Mouse (Mus musculus) neural tube, embryonic 13.5 days (tissue): ENCODE data around the gene Doc2a. TPM values are rescaled to one million over a fixed set of nuclear protein-coding genes. Genes with fewer than 3 reads are reported as not detected.

Experiments used
- ATAC-seq: fragments of 200-750 bp; cut with Nextera tagmentation; 2 replicates; pipeline ENCODE4 v1.8.0; 2017; ENCODE audit warnings: low read depth, mild to moderate bottlenecking, moderate TSS enrichment, moderate library complexity
- H3K27ac ChIP-seq: fragments of 300-500 bp; sonication (generic); replicated peaks from 2 replicates; pipeline ENCODE4 v1.5.1; 2015; ENCODE audit warnings: moderate library complexity, mild to moderate bottlenecking, inconsistent platforms
- H3K27me3 ChIP-seq: fragments of 300-500 bp; sonication (generic); 2 replicates; pipeline ENCODE4 v1.6.1; 2015; ENCODE audit warnings: mild to moderate bottlenecking, inconsistent platforms
- H3K36me3 ChIP-seq: fragments of 300-500 bp; sonication (generic); 2 replicates; pipeline ENCODE4 v1.6.1; 2015; ENCODE audit warnings: mild to moderate bottlenecking, inconsistent platforms
- H3K4me1 ChIP-seq: fragments of 300-500 bp; sonication (generic); replicated peaks from 2 replicates; pipeline ENCODE4 v1.6.1; 2015; ENCODE audit warnings: inconsistent platforms
- H3K4me2 ChIP-seq: fragments of 300-500 bp; sonication (generic); 2 replicates; pipeline ENCODE4 v1.6.1; 2015; ENCODE audit warnings: inconsistent platforms, mild to moderate bottlenecking, moderate library complexity
- H3K4me3 ChIP-seq: fragments of 300-500 bp; sonication (generic); 2 replicates; pipeline ENCODE4 v1.5.1; 2015; ENCODE audit warnings: mild to moderate bottlenecking, inconsistent platforms
- H3K9ac ChIP-seq: fragments of 300-500 bp; sonication (generic); 2 replicates; pipeline ENCODE4 v1.6.1; 2015; ENCODE audit warnings: moderate library complexity, mild to moderate bottlenecking, inconsistent platforms
- H3K9me3 ChIP-seq: fragments of 300-500 bp; sonication (generic); 2 replicates; pipeline ENCODE4 v1.6.1; 2016; ENCODE audit warnings: inconsistent platforms
- WGBS: fragments of 180-500 bp; shearing (Covaris S2); methylation state at CpG from one replicate; pipeline ENCODE4 v1.1.7; 2015; 5-methylcytosine and 5-hydroxymethylcytosine counted together
- polyA plus RNA-seq: library from polyadenylated mRNA; unstranded; fragments of >200 nt; fragmentation: Nextera tagmentation; extraction: Ambion mirVana; gene quantifications from 2 replicates; pipeline ENCODE4 v1.2.1, GENCODE M21; 2015

Doc2a gene
- polyA plus RNA-seq, 1 experiment from 2014 or later = 9.5 TPM

DNA sequence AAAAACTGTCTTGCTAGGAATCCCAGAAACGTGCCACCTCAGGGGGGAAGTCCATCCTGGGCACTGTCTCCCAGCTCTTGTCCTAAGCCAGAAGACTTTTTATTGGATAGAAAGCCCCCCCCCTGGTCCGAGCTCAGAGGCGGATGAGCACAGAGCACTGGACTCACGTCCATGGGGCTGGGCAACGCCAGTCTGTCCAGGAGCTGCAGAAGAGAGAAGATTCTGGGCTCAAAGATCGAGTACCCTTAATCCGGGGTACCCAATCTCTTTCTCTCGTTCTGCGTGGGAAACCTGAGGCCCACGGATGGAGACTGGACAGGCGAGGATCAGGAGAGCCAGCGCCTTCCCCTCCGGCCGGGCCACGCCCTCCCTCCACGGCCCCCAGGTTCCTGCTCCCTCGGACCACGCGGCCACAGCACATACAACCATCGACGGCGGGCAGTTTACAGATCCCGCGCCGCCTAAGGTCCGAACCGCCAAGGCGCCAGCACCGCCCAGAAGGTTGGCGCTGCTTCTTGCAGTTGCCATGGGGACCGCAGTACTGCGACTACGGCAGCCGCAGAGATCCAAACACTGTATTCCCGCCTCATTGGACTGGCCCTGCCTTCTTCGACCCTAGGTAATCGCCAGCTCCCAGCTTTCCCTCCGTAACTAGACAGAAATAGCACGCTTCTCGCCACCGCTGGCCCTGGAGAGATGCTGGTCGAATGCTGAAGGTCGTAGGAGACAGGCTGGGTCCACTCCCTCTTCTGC lies 38.3 kb upstream of the Doc2a start:
- Histone ChIP-seq H3K9me3 (no peaks in the 10 kb centered on the region), H3K4me3 (peak overlapping the region; percentile 71), H3K4me2 (peak overlapping the region; percentile 86), H3K27ac (peak overlapping the region; percentile 76), H3K4me1 (peaks cover 23% of the 10 kb centered on the region), H3K36me3 (0 out of 2 replicates have a peak, but pooled peaks cover 3% of the 10 kb centered on the region), H3K9ac (peak overlapping the region; percentile 84), H3K27me3 (no peaks in the 10 kb centered on the region)
- peak; percentile 92 for ATAC-seq
- under 1% methylated on average over 43 of the region's 43 CpGs for WGBS

- Histone ChIP-seq H3K36me3 (no peaks in the 10 kb centered on the region), H3K27ac (peak overlapping the region; percentile 76; the same call in 1 of the 2 replicates), H3K27me3 (no peaks in the 10 kb centered on the region), H3K4me1 (peaks cover 23% of the 10 kb centered on the region), H3K9me3 (no peaks in the 10 kb centered on the region), H3K4me3 (0 out of 2 replicates have a peak overlapping the region, but pooled peaks have one; percentile 71), H3K4me2 (peak overlapping the region; percentile 86), H3K9ac (peak overlapping the region; percentile 84; the same call in 1 of the 2 replicates)
- WGBS = 76% methylated on average over 5 of the region's 5 CpGs
- no peak for ATAC-seq
These were observed 37.4 kb upstream of the Doc2a start for GRCm38 (mm10) chr7:126809723-126810369.

- WGBS = 53% methylated on average over 8 of the region's 8 CpGs
- H3K27ac ChIP-seq = no peak overlapping the region
- H3K9ac ChIP-seq = no peak overlapping the region
- 0 out of 2 replicates have a peak, but pooled peaks cover 4% of the 10 kb centered on the region for H3K9me3 ChIP-seq
- no peak for ATAC-seq
- no peaks in the 10 kb centered on the region for H3K4me1 ChIP-seq
- H3K36me3 ChIP-seq = no peaks in the 10 kb centered on the region
- H3K27me3 ChIP-seq = no peaks in the 10 kb centered on the region
- no peak overlapping the region for H3K4me3 ChIP-seq
- no peak overlapping the region for H3K4me2 ChIP-seq
These were observed 31.4 kb upstream of the Doc2a start for GRCm38 (mm10) chr7:126815726-126816222.

GRCm38 (mm10) chr7:126816494-126816893 lies 30.7 kb upstream of the Doc2a start:
- ATAC-seq = no peak
- H3K4me3 ChIP-seq = no peak overlapping the region
- WGBS = 89% methylated on average over 8 of the region's 8 CpGs
- no peak overlapping the region for H3K9ac ChIP-seq
- no peak overlapping the region for H3K4me2 ChIP-seq
- no peaks in the 10 kb centered on the region for H3K27me3 ChIP-seq
- 0 out of 2 replicates have a peak, but pooled peaks cover under 1% of the 10 kb centered on the region for H3K4me1 ChIP-seq
- no peak overlapping the region for H3K27ac ChIP-seq
- no peaks in the 10 kb centered on the region for H3K36me3 ChIP-seq
- H3K9me3 ChIP-seq = 0 out of 2 replicates have a peak, but pooled peaks cover 4% of the 10 kb centered on the region

DNA sequence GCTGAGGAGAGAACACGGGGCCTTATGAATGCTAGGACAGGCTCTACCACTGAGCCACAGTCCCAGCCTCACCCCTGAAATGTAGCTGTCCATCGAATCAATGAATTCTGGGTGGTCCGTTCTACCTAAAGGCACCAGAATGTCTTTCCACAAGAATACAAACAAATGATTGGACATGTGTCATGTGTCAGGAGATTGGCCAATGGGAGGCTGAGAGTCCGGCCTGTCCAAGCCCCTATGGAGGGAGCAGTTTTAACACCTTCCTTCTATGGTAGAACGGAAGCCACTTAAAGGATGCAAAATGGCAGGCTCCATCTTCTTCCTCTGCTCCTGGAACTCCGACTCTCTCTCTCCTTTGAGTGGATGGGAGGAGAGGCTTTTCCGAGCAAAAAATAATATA lies 29.6 kb upstream of the Doc2a start:
- ATAC-seq = no peak

DNA sequence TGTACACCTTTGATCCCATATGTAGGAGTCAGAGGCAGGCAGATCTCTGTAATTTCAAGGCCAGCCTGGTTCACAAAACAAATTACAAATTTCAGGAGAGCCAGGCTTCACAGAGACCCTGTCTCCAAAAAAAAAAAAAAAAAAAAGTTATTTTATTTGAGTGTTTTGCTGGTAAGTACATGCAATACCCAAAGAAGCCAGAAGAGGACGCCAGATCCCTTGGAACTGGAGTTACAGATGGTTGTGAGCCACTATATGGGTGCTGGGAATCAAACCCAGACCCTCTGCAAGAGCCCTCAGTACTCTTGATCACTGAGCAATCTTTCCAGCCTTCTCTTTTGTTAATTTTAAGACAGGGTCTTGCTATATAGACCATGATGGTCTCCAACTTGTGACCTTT lies 28.4 kb upstream of the Doc2a start:
- H3K27me3 ChIP-seq = no peaks in the 10 kb centered on the region
- H3K9ac ChIP-seq = no peak overlapping the region
- H3K4me2 ChIP-seq = no peak overlapping the region
- H3K27ac ChIP-seq = no peak overlapping the region
- WGBS = 50% methylated on average over 1 of the region's 1 CpGs
- H3K4me1 ChIP-seq = peaks cover 17% of the 10 kb centered on the region
- H3K36me3 ChIP-seq = no peaks in the 10 kb centered on the region
- H3K9me3 ChIP-seq = 0 out of 2 replicates have a peak, but pooled peaks cover 4% of the 10 kb centered on the region
- ATAC-seq = no peak
- H3K4me3 ChIP-seq = no peak overlapping the region

More for the DNA sequence above, 29.6 kb upstream of the Doc2a start:
- Histone ChIP-seq H3K27me3 (no peaks in the 10 kb centered on the region), H3K27ac (no peak overlapping the region), H3K9me3 (0 out of 2 replicates have a peak, but pooled peaks cover 4% of the 10 kb centered on the region), H3K9ac (no peak overlapping the region), H3K36me3 (no peaks in the 10 kb centered on the region), H3K4me2 (no peak overlapping the region), H3K4me3 (no peak overlapping the region), H3K4me1 (peaks cover 12% of the 10 kb centered on the region)
- WGBS = 90% methylated on average over 7 of the region's 7 CpGs

- Histone ChIP-seq H3K27ac (peak overlapping the region; percentile 90), H3K27me3 (no peaks in the 10 kb centered on the region), H3K4me2 (peak overlapping the region; percentile 71), H3K9ac (peak overlapping the region; percentile 95), H3K9me3 (0 out of 2 replicates have a peak, but pooled peaks cover 4% of the 10 kb centered on the region), H3K36me3 (peaks cover 9% of the 10 kb centered on the region; the same call in 1 of the 2 replicates), H3K4me1 (peaks cover 49% of the 10 kb centered on the region), H3K4me3 (peak overlapping the region; percentile 67)
- ATAC-seq = no peak
- WGBS = 25% methylated on average over 7 of the region's 7 CpGs
These were observed 25.2 kb upstream of the Doc2a start for GRCm38 (mm10) chr7:126821835-126822511.

DNA sequence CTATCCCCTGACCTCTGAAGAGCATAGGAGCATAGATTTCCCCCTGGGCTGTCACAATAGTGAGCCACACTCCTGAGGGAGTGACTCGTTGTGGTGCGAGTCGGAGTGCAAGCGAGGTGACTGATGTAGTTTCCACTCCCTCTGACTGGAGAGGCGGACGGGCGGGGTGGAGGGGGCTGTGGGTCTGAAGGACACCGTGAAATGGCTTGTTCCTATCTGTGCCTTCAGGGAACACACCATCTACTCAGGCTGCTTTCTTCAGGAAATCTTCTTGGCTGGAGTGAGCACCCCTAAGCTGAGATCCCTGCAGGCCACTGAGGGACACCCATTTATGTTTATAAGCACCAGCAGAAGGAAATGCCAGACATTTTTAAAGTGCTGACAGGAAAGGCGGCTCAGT lies 24.5 kb upstream of the Doc2a start:
- peak overlapping the region; percentile 95 for H3K9ac ChIP-seq
- ATAC-seq = peak; percentile 38
- H3K27ac ChIP-seq = peak overlapping the region; percentile 90
- H3K4me1 ChIP-seq = peaks cover 53% of the 10 kb centered on the region
- H3K27me3 ChIP-seq = no peaks in the 10 kb centered on the region
- H3K9me3 ChIP-seq = 0 out of 2 replicates have a peak, but pooled peaks cover 4% of the 10 kb centered on the region
- peak overlapping the region; percentile 71 for H3K4me2 ChIP-seq
- peaks cover 13% of the 10 kb centered on the region; the same call in 1 of the 2 replicates for H3K36me3 ChIP-seq
- peak overlapping the region; percentile 67 for H3K4me3 ChIP-seq
- WGBS = 11% methylated on average over 9 of the region's 9 CpGs

DNA sequence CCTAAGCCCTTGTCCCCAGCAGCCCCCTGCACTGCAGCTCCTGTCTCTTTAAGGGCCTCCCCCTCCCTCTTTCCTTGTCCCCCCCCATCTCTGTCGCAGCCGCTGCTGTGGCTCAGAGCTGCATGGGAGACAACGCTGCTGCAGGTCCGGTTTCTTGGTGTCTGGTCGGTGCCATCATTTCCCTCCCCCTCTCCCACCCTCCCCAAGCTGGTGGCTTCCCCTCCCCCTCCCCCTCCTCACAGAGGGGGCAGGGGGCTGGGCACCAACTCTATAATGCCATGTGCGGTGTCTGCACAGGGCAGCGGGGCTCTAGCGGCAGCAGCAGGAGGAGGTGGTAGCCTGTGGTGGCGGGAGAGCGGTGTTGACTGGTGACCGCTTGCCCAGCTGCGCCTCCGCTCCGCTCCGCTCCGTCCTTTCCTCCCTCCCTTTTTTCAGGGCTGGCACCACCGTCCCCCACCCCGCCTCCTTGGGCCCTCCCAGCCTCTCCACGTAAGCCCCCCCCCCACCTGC lies 24.0 kb upstream of the Doc2a start:
- no peaks in the 10 kb centered on the region for H3K27me3 ChIP-seq
- peak; percentile 84 for ATAC-seq
- peak overlapping the region; percentile 90 for H3K27ac ChIP-seq
- peak overlapping the region; percentile 95 for H3K9ac ChIP-seq
- peaks cover 54% of the 10 kb centered on the region for H3K4me1 ChIP-seq
- WGBS = 2% methylated on average over 19 of the region's 19 CpGs
- peaks cover 15% of the 10 kb centered on the region; the same call in 1 of the 2 replicates for H3K36me3 ChIP-seq
- H3K9me3 ChIP-seq = 0 out of 2 replicates have a peak, but pooled peaks cover 4% of the 10 kb centered on the region
- H3K4me3 ChIP-seq = peak overlapping the region; percentile 67
- H3K4me2 ChIP-seq = peak overlapping the region; percentile 71

DNA sequence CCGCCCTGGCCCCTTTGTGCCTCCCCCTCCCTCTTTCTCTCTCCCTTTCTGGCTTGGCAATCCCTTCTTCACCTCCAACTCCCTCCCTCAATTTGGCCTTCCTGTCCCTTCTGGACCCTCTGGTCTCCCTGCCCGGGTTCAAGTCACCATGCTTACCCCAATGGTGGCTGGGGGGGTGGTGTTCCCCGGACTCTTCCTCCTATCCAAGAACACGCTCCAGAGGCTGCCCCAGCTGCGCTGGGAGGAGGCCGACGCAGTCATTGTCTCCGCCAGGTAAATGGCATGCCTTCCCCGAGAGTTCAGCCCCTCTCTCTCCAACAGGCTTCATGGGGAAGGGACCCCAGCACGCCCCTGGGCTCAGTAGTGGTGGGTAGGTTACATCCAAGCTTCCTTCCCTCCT lies 23.3 kb upstream of the Doc2a start:
- H3K4me2 ChIP-seq = peak overlapping the region; percentile 71
- peak; percentile 16; the same call in 1 of the 2 replicates for ATAC-seq
- 8% methylated on average over 10 of the region's 10 CpGs for WGBS

GRCm38 (mm10) chr7:126825403-126825802 lies 21.8 kb upstream of the Doc2a start:
- Histone ChIP-seq H3K9me3 (no peaks in the 10 kb centered on the region), H3K36me3 (peaks cover 31% of the 10 kb centered on the region), H3K4me3 (peak overlapping the region; percentile 67), H3K4me2 (peak overlapping the region; percentile 71), H3K27me3 (no peaks in the 10 kb centered on the region; the same call in 1 of the 2 replicates), H3K9ac (peak overlapping the region; percentile 95), H3K27ac (no peak overlapping the region), H3K4me1 (peaks cover 65% of the 10 kb centered on the region)
- ATAC-seq = no peak
- 27% methylated on average over 8 of the region's 8 CpGs for WGBS

More for the DNA sequence above, 23.3 kb upstream of the Doc2a start:
- Histone ChIP-seq H3K9ac (peak overlapping the region; percentile 95), H3K4me1 (peaks cover 54% of the 10 kb centered on the region), H3K4me3 (peak overlapping the region; percentile 67), H3K27me3 (no peaks in the 10 kb centered on the region; the same call in 1 of the 2 replicates), H3K27ac (peak overlapping the region; percentile 90), H3K9me3 (0 out of 2 replicates have a peak, but pooled peaks cover 2% of the 10 kb centered on the region), H3K36me3 (peaks cover 22% of the 10 kb centered on the region)
